Mouse (Mus musculus) retina, postnatal 7 days (tissue): ENCODE results near the gene Ddr1.

ENCODE experiments used
- DNase-seq: peaks from one replicate; pipeline ENCODE4 v3.0.0-alpha.2; 2012; ENCODE audit warnings: low read depth, low spot score

Gene Ddr1

DNA sequence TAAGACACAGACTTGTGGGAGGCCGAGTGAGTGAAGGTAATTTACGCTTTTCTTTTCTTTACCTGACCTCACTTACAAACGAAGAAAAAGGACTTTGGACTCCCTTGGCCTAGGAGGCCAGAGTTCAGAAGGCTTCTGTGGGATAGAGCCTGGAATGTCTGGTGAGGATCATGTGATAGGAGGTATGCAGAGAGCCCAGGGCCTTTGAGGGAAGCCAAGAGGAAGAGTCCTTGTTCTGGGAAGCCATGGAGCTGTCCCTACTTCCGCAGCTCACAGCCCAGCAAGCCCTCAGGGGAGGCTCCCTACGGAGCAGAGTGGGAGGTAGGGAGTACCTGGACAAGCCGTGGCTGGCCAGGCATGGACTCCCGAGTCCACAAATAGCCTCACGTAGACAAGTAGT is 17.3 kb upstream of the Ddr1 start:
- no peak for DNase-seq

DNA sequence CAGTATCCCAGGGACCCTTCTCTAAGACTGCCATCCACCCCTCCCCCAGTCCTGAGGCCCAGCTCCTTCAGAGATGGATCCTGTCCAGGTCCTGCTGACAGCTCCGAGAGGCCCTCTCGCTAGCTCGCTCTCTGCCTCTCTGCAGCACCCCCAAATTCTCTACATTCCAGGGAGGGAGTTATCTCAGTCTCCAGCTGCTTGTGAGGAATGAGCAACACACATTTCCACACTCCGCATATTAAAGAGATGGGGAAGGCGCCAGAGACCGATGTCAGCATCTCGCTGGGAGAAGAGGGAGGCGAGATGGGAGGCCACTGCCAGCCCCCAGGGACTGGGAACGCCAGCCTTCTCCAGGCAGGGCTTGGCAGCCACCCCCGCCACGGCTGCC is 15.9 kb upstream of the Ddr1 start:
- DNase-seq = no peak

DNA sequence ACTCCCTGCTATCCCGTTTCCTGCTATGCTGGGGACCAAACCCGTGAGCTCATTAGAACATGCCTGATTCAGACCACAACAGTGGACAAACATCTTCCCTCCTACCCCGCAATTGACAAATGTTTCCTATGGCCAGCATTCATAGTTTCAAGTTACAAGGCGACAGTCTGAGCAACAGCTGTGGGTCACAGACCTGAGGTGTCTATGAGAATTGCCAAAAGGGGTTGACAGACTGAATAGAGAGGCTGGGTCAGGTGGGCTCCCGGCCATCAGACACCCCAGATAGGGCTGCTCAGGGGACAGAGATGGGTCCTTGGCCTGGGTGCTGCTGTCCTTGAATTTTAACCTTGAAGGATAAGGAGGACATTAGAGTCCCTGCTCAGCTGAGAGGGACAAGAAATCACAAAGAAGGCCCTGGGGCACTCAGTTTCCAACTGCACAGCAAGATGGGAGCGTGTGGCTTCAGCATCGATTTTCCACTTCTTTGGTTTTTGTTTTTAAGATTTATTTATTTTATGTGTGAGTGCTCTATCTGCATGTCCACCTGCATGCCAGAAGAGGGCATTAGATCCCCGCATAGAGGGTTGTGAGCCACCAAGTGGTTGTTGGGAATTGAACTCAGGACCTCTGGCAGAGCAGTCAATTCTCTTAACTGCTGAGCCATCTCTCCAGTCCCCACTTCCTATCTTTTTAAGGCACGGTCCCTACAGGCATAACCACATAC is 15.4 kb upstream of the Ddr1 start:
- no peak for DNase-seq

DNA sequence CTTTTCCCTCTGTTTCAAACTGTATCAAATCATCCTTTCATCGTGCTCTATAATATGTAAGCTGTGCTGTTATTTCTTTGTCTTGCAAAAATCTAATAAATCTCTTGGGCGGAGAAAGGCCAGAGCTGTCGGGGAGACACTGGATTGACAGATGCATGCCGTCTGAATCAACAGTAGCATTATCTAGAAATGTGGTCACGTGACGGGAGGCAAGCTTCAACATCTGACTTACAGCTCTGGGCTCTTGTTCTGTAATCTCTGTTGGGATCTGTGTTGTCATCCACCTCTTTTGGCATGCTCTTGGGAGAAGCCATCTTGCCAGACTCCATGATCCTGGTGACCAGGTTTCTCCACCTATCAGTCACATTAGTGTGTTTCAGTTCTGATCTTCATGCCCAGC is 12.7 kb upstream of the Ddr1 start:
- no peak for DNase-seq

DNA sequence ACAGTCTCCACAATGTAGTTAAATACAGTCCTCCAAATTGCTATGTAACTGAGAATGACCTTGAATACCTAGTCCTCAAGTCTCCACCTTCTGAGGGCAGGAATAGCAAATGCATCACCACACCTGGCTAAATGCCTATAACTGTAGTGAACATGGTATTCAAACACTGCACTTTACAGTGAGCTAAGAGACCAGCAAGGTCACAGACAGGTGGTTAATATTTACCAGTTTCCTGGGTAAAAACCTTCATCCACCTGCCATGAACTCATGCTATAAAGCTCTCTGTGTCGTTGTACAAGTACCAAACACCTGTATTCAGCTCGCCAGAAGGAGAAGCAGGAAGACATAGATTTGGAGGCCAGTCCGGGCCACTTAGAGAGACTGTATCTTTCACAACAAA is 11.7 kb upstream of the Ddr1 start:
- no peak for DNase-seq

DNA sequence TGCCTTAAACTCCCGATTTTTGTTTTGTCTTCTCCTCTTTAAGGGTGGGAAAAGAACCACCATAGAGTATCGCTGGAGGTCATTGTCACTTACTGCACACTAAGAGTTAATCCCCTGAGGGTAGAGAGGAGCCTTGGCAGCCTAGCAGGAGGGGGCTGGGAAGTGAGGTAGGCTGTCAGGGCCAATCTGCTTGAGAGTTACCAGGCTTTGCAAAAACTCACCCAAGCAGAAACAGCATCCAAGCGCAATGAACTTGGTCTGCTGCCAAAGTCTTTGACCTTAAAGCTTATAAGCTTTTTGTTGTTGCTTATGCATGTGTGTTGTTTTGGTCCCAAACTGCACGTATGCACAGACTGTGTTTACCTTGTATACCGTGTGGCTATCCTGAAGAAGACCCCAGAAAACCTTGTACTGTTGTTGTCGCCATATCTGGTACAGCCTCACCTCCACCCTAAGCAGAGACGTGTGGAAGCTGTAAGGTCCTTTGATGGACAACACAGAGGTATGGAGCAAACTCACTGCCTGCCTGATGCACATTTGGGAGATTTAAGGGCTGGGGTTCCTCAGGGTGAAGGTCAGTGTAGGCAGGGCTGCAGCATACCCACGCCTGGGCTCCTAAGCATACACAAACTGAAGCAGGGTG is 6.4 kb upstream of the Ddr1 start:
- DNase-seq = peak; percentile 61

DNA sequence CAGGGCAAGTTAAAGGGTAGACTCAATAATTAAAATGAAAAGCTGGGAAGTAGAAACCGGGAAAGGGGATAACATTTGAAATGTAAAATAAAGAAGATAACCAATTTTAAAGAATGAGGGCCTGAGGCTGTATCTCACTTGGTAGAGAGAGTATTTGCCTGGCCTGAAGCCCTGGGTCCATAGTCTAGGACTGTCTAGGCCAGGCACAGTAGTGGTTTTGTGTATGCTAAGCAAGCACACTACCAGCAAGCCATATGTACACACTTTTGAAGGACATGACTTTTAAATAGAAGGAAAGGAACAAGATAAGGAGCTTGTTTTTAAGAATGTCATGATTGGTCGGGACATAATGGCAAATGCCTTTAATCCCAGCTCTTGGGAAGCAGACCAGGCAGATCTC is 4.2 kb upstream of the Ddr1 start:
- no peak for DNase-seq

DNA sequence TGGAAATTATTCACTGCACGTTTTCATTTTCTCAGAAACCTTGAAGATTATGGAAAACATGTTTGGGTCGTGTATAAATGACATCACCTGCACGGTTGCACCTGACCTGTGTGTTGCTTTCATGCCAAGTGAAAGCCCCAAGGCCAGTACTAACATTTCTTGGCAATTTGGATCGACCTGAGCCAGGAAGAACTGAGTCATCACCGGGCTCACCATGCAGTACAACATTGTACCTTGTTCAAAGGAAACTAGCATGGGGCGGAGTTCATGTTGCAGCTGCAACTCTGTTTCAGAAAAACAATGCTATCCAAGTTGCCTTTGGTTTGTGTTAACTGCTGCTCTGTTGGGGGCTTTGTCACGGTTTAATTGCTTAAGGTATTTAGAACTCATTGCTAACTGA is 3.5 kb upstream of the Ddr1 start:
- DNase-seq = no peak

DNA sequence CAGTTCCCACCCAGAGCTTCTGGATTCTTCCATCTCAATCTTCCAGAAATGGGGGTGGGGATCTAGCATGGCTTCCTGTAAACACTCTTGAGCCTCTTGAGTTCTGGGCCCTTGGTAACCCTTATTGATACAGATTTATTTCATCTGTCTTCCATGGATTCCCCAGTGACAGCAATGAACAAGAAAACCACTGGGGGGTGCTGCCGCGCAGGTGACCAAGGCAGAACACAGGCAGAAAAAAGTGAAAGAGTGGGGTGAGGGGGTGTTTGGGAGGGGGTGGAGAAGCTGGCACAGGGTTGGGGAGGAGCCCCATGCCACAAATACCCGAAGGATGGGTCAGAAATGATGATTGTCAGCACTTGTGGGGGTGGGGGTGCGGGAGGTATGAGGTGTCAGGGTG is 1.4 kb upstream of the Ddr1 start:
- DNase-seq = no peak

DNA sequence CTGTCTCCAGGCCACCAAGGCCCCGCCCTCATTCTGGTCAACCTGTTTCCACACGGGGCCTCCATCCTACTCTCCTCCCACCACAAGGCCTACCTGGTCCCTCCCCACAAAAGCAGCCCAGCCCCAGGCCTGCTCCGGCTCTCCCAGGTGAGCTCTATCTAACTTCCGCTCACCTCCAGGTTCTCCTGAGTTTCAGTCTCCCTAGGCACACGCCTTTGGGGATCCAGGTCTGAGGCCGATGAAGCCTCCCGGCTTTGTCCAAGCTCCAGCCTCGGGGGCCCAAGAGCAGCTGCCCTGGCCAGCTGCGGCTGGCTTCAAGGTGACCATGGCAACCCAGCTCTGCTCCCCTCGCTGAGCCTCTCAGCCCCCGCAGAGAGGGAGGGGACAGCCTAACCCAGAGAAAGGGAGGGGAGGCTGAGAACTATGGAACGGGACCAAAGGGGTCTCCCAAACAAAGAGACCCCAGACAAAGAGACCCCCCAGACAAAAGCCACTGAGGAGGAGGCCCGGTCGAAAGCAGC is 610 bp downstream of the Ddr1 start:
- DNase-seq = peak; percentile 51

DNA sequence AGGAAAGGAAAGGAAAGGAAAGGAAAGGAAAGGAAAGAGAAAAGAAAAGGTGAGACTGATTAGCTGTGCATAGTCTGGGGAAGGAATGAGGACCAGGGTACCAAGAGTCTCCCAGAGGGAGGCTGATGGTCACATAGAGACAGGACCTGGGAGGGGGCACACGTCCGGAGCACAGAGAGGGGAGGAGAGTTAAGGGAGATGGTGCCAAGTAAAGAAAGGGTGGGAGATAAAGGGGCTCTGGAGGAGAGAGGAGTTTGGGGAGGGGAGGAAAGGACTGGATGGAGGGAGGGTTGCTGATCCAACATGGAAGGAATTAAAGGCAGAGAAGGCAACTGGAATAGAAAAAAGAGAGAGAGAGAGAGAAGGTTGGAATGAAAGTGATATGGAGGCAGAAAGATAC is 1.4 kb downstream of the Ddr1 start:
- DNase-seq = no peak

DNA sequence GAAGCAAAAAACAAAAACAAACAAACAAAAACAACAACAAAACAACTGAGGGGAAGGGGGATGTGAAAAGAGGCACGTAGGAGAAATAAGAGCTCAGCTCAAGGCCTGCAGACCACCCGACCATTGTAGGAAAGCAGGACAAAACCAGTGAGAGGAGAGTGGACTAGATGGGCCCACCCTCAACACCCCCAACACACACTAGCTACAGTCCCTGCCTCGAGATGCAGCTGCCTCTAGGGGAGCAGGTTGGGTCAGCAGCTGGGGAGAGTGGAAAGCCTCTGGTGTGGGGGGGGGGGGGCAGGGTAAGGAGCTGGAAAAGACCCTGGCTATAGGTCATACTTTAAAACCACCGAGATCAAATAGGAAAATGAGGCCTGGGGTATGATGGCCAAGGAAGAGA is 1.8 kb downstream of the Ddr1 start:
- DNase-seq = no peak

DNA sequence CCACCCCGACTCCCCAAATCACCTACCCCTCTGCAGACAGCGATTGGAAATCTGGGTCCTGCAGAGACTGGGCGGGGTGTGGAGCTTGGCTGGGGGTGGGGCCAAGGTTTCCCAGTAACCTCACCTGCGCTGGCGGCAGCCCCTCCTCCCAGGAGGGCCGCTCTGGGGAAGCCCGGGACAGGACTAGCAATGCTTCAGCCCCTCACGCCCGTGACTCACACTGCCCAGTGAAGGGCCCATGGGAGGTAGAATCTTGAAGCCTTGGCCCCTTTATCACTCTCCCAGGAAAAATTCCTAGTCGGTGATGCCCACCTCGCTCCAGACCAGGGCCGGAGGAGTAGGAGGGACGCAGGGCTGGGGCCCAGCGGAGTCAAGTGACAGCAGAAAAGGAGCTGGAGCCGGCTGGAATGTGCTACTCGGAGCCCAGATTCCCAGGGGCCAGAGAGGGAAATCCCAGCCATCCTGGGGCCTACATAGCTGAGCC is 2.4 kb downstream of the Ddr1 start:
- DNase-seq = no peak

DNA sequence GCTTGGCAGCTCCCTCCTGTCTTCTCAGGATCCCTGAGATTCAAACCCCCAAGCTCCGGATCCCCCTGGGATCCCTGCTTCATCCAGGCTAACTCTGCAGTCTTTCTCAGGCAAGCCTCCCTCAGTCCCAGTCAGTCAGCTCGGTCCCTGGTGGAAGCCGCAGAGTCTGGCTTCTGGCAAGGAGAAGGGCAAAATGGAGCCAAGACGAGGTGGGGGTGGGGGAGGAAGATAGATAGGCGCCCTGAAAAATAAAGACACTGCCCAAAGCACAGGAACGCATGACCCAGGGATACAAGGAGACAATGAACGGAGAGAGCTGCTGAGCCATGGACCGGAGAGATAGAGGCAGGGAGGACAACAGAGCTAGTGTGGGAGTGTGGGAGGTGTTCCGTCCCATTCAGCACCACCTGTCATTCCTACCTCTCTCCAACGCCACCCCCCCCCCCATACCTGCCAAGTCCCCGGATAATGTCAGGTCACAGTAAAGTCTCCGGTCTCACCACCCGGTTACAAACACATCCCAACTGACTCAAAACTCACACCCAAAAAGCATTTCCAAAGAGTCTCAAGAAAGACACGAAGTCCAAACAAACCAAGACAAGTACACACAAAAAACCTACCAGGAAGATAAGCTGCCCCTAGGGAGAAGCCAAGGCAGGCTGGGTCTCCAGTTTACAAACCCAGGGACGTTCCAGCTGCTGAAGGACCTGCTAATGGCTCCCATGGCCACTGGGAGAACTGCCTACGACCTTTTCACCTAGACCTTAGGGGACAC is 3.0 kb downstream of the Ddr1 start:
- DNase-seq = no peak

DNA sequence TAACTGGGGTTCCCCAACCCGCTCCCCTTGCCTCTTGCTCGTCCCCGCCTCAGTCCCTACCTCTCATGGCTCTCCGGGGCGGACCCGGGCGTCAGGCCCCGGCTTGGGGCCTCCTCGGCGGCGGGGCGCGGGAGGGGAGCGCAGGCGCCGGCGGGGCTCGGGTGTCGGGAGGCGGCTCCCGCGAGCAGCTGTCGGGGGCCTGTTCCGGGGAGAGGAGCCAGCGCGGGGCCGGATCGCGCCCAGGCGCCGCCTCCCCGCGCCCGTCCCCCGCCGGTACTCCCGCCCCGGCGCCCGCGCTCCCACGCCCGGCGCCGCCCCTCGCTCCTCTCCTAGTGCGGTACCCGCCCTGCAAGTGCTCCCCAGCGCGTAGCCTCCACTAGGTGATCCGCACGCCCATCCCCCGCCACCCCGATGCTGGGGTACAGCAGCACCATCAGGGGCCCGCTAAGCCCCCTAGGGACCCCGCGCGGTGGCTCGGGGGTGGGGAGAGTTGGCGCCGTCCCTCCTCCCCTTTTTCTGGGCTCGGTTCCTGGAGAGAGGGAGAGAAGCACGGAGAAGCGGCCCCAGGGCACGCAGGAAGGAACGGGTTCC is 4.0 kb downstream of the Ddr1 start:
- DNase-seq = no peak

DNA sequence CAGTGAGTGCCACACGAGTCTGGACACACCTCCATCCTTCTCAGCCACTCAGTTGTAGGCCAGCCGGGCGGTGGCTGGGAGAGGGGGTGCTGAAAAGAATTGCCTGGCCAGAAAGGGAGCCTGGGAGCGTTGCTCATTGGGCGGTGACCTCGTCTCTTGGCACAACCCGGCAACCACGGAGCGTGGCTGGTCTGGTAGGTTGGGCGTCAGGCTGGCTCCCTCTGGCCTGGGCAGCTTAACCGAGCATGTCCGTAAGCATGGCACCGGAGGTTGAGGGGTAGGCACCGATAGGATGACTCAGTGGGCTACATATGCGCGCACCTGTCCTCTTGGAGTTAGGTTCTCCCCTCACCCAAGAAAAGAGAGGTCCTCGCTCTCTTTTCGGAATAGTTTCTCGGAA is 4.5 kb downstream of the Ddr1 start:
- no peak for DNase-seq

DNA sequence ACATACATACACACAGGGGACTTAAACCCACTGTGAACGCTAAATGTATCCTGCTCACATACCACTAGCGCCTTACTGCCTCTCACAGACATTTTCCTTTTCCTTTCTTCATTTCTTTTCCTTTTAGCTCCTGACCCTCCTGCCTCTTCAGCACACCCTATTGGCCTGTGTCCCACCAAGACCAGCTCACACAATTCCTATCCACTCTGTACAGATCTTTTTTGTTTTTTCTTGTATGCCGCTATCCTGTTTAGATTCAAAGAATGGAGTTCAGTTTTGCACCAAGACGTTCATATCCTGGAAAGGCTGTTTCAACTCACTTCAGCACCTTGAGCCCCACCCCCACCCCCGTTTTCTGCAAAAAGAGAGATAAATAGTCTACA is 5.9 kb downstream of the Ddr1 start:
- DNase-seq = no peak

DNA sequence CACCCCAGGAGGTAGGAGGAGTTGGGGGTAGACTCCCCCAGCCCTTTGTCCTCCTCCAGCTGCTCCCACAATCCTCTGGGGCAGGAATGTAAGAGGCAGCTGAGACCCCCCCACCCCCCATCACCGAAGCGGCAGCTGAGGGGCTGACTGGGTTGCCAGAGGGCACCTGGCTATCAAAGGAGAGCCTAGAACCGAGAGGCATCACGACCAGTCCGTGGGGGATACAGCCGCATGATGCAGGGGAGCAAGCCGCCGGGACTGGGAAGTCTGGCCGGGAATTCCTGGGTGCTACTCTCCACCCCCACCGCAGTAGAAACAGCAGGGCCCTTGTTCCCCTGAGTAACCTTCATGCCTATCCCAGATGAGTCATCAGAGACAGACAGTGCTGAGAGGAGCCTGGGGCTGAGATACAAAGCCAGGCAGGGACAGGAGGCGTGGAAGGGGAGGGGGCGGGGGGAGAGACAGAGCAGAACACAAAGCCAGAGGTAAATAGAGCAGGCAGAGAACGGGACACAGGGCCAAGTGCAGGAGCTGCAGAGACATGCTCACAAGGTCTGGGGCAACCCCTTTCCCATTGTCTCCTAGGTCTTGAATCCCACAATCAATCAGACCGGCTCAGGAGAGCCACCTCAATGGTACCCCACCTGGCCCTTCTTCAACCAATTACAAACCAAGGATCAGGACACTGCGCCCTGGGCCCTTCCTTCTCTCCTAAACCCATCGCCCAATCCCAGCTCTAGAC is 6.5 kb downstream of the Ddr1 start:
- peak; percentile 46 for DNase-seq

DNA sequence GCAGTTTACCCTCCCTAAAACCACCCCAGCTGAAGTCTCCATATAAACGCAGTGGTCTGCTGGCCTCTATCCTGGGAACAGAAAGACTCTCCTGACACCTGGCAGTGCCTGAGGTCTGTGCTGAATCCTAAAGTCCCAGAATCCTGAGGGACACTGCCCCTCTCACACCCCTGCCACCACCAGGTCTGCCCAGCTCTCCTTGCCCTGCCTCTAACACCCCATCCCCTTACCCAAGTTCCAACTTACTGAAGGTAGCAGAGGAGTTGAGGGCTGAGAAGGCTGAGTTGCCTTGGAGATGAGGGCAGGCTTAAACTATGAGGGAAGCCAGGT is 7.0 kb downstream of the Ddr1 start:
- no peak for DNase-seq

DNA sequence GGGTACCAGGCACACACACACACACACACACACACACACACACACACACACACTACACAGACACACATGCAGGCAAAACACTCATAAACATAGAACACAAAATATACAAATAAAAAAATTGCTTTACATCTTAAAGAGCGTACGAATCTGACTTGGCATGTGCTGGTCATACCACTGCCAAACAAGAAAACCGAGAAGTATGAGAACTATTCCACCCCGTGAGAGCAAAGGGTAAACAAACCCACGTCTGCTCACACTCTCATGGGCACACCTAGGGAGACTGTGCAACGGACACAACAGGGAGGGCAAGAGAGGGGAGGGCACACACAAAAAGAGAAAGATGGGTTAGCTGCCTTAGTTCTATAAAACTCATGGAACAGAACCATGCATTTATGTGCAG is 7.7 kb downstream of the Ddr1 start:
- no peak for DNase-seq

DNA sequence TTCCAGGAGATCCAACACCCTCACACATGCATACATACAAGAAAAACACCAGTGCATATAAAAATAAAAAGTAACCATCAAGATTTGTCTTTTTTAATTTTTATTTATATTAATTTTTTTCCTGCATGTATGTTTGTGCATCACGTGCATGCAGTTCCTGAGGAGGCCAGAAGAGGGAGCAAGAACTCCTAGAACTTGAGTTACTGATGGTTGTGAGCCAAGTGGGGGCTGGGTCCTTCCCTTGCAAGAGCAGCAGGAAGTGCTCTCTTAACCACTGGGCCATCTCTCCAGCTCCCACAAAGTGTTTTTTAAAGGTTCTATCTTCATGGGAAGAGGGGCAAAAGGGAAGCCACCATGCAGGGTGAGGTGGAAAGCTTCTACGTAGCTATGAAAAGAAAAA is 9.1 kb downstream of the Ddr1 start:
- DNase-seq = peak; percentile 59

DNA sequence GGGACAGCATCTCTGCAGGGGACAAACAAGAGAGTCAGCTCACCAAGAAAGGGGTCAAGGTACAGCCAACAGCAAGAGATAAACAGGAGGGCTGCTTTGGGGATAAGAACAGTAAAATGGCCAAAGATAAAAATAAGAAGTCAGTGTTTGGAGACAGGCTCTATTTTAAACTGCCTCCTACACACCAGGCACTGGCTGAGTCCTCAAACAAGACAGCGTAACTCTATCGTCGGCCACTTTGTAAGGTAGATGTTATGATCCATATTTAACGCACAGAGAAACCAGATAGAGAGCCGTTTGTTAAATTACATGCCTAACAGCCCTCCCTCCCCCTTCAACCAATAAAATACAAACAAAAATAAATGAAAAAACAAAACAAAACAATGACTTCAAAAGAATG is 10.5 kb downstream of the Ddr1 start:
- DNase-seq = no peak
